Mouse (Mus musculus) hindbrain, embryonic 15.5 days (tissue): ENCODE data around the gene Pde4d. TPM values are rescaled to one million over a fixed set of nuclear protein-coding genes. Genes with fewer than 3 reads are reported as not detected.

ENCODE experiments used
- ATAC-seq: fragments of 200-750 bp; cut with Nextera tagmentation; 2 replicates; pipeline ENCODE4 v1.8.0; 2017; ENCODE audit warnings: low read depth, moderate number of reproducible peaks, moderate TSS enrichment; ENCODE audit not compliant: low FRiP score
- H3K27ac ChIP-seq: fragments of 300-500 bp; sonication (generic); replicated peaks from 2 replicates; pipeline ENCODE4 v1.5.1; 2015; ENCODE audit warnings: mild to moderate bottlenecking, inconsistent platforms
- H3K27me3 ChIP-seq: fragments of 300-500 bp; sonication (generic); 2 replicates; pipeline ENCODE4 v1.6.1; 2015; ENCODE audit warnings: control low read depth, inconsistent platforms
- H3K36me3 ChIP-seq: fragments of 300-500 bp; sonication (generic); 2 replicates; pipeline ENCODE4 v1.6.1; 2015; ENCODE audit warnings: control low read depth, inconsistent platforms
- H3K4me1 ChIP-seq: fragments of 300-500 bp; sonication (generic); replicated peaks from 2 replicates; pipeline ENCODE4 v1.6.1; 2015; ENCODE audit warnings: control low read depth, inconsistent platforms
- H3K4me2 ChIP-seq: fragments of 300-500 bp; sonication (generic); 2 replicates; pipeline ENCODE4 v1.6.1; 2015; ENCODE audit warnings: moderate library complexity, mild to moderate bottlenecking, inconsistent platforms
- H3K4me3 ChIP-seq: fragments of 300-500 bp; sonication (generic); 2 replicates; pipeline ENCODE4 v1.5.1; 2015; ENCODE audit warnings: mild to moderate bottlenecking, inconsistent platforms
- H3K9ac ChIP-seq: fragments of 300-500 bp; sonication (generic); 2 replicates; pipeline ENCODE4 v1.6.1; 2015; ENCODE audit warnings: inconsistent platforms
- H3K9me3 ChIP-seq: fragments of 300-500 bp; sonication (generic); 2 replicates; pipeline ENCODE4 v1.6.1; 2016; ENCODE audit warnings: control low read depth, inconsistent platforms
- WGBS: fragments of 180-500 bp; shearing (Covaris S2); methylation state at CpG from one replicate; pipeline ENCODE4 v1.1.7; 2015; 5-methylcytosine and 5-hydroxymethylcytosine counted together
- polyA plus RNA-seq: library from polyadenylated mRNA; unstranded; fragments of >200 nt; fragmentation: Nextera tagmentation; extraction: Ambion mirVana; gene quantifications from 2 replicates; pipeline ENCODE4 v1.2.1, GENCODE M21; 2015

Pde4d gene
- polyA plus RNA-seq, 1 experiment from 2014 or later, result 19.4 TPM

GRCm38 (mm10) chr13:108497768-108498167 lies 48.0 kb downstream of the Pde4d start:
- no peak for ATAC-seq
- Histone ChIP-seq H3K27me3 (no peaks in the 10 kb centered on the region), H3K27ac (no peak overlapping the region), H3K9ac (no peak overlapping the region), H3K36me3 (no peaks in the 10 kb centered on the region), H3K4me1 (0 out of 2 replicates have a peak, but pooled peaks cover 3% of the 10 kb centered on the region), H3K9me3 (no peaks in the 10 kb centered on the region), H3K4me3 (no peak overlapping the region), H3K4me2 (no peak overlapping the region)
- 82% methylated on average over 8 of the region's 8 CpGs for WGBS

GRCm38 (mm10) chr13:108498247-108498743 lies 48.5 kb downstream of the Pde4d start:
- no peaks in the 10 kb centered on the region for H3K36me3 ChIP-seq
- H3K27me3 ChIP-seq, result no peaks in the 10 kb centered on the region
- H3K4me1 ChIP-seq, result 0 out of 2 replicates have a peak, but pooled peaks cover 3% of the 10 kb centered on the region
- no peaks in the 10 kb centered on the region for H3K9me3 ChIP-seq
- H3K4me2 ChIP-seq, result peak overlapping the region; percentile 27
- H3K27ac ChIP-seq, result no peak overlapping the region
- ATAC-seq, result 0 out of 2 replicates have a peak, but pooled peaks have one; percentile 48
- WGBS, result 72% methylated on average over 9 of the region's 9 CpGs
- H3K4me3 ChIP-seq, result no peak overlapping the region
- no peak overlapping the region for H3K9ac ChIP-seq

GRCm38 (mm10) chr13:108498773-108499313 lies 49.1 kb downstream of the Pde4d start:
- Histone ChIP-seq H3K4me3 (0 out of 2 replicates have a peak overlapping the region, but pooled peaks have one; percentile 3), H3K27ac (0 out of 2 replicates have a peak overlapping the region, but pooled peaks have one; percentile 20), H3K9ac (no peak overlapping the region), H3K4me2 (peak overlapping the region; percentile 27), H3K4me1 (0 out of 2 replicates have a peak, but pooled peaks cover 3% of the 10 kb centered on the region), H3K27me3 (no peaks in the 10 kb centered on the region), H3K9me3 (no peaks in the 10 kb centered on the region), H3K36me3 (no peaks in the 10 kb centered on the region)
- 66% methylated on average over 9 of the region's 9 CpGs for WGBS
- ATAC-seq, result no peak

GRCm38 (mm10) chr13:108501386-108501785 lies 51.6 kb downstream of the Pde4d start:
- H3K4me3 ChIP-seq, result no peak overlapping the region

GRCm38 (mm10) chr13:108524548-108524947 lies 74.8 kb downstream of the Pde4d start:
- WGBS, result 65% methylated on average over 4 of the region's 4 CpGs
- Histone ChIP-seq H3K27ac (no peak overlapping the region), H3K4me3 (no peak overlapping the region)

More at GRCm38 (mm10) chr13:108501386-108501785, 51.6 kb downstream of the Pde4d start:
- no peak overlapping the region for H3K9ac ChIP-seq
- H3K27me3 ChIP-seq, result no peaks in the 10 kb centered on the region
- no peak for ATAC-seq
- H3K9me3 ChIP-seq, result no peaks in the 10 kb centered on the region
- H3K4me2 ChIP-seq, result no peak overlapping the region
- WGBS, result 64% methylated on average over 1 of the region's 1 CpGs
- H3K4me1 ChIP-seq, result 0 out of 2 replicates have a peak, but pooled peaks cover 3% of the 10 kb centered on the region
- no peak overlapping the region for H3K27ac ChIP-seq
- H3K36me3 ChIP-seq, result no peaks in the 10 kb centered on the region

GRCm38 (mm10) chr13:108524969-108525368 lies 75.2 kb downstream of the Pde4d start:
- no peaks in the 10 kb centered on the region for H3K36me3 ChIP-seq
- no peak overlapping the region for H3K27ac ChIP-seq
- WGBS, result 80% methylated on average over 6 of the region's 6 CpGs

More at GRCm38 (mm10) chr13:108524548-108524947, 74.8 kb downstream of the Pde4d start:
- no peaks in the 10 kb centered on the region for H3K9me3 ChIP-seq
- no peak for ATAC-seq
- H3K4me1 ChIP-seq, result peaks cover 3% of the 10 kb centered on the region; the same call in 1 of the 2 replicates
- no peak overlapping the region for H3K4me2 ChIP-seq
- H3K36me3 ChIP-seq, result no peaks in the 10 kb centered on the region
- H3K9ac ChIP-seq, result no peak overlapping the region
- no peaks in the 10 kb centered on the region for H3K27me3 ChIP-seq

GRCm38 (mm10) chr13:108526258-108527007 lies 76.7 kb downstream of the Pde4d start:
- 50% methylated on average over 13 of the region's 13 CpGs for WGBS

More at GRCm38 (mm10) chr13:108524969-108525368, 75.2 kb downstream of the Pde4d start:
- Histone ChIP-seq H3K4me2 (no peak overlapping the region), H3K9ac (no peak overlapping the region), H3K9me3 (no peaks in the 10 kb centered on the region), H3K4me1 (peaks cover 3% of the 10 kb centered on the region; the same call in 1 of the 2 replicates), H3K27me3 (no peaks in the 10 kb centered on the region), H3K4me3 (no peak overlapping the region)
- no peak for ATAC-seq

GRCm38 (mm10) chr13:108527090-108527770 lies 77.5 kb downstream of the Pde4d start:
- no peaks in the 10 kb centered on the region for H3K9me3 ChIP-seq

More at GRCm38 (mm10) chr13:108526258-108527007, 76.7 kb downstream of the Pde4d start:
- Histone ChIP-seq H3K4me1 (peaks cover 3% of the 10 kb centered on the region; the same call in 1 of the 2 replicates), H3K27ac (no peak overlapping the region), H3K27me3 (no peaks in the 10 kb centered on the region), H3K9ac (no peak overlapping the region), H3K36me3 (no peaks in the 10 kb centered on the region), H3K9me3 (no peaks in the 10 kb centered on the region), H3K4me3 (no peak overlapping the region), H3K4me2 (no peak overlapping the region)
- ATAC-seq, result no peak

GRCm38 (mm10) chr13:108528343-108528742 lies 78.6 kb downstream of the Pde4d start:
- H3K36me3 ChIP-seq, result no peaks in the 10 kb centered on the region
- H3K9me3 ChIP-seq, result no peaks in the 10 kb centered on the region
- H3K27ac ChIP-seq, result no peak overlapping the region
- 91% methylated on average over 1 of the region's 1 CpGs for WGBS
- ATAC-seq, result no peak
- H3K27me3 ChIP-seq, result no peaks in the 10 kb centered on the region
- no peak overlapping the region for H3K4me3 ChIP-seq
- no peak overlapping the region for H3K9ac ChIP-seq
- H3K4me2 ChIP-seq, result no peak overlapping the region
- peaks cover 3% of the 10 kb centered on the region; the same call in 1 of the 2 replicates for H3K4me1 ChIP-seq

More at GRCm38 (mm10) chr13:108527090-108527770, 77.5 kb downstream of the Pde4d start:
- no peak for ATAC-seq
- no peaks in the 10 kb centered on the region for H3K36me3 ChIP-seq
- WGBS, result 88% methylated on average over 7 of the region's 7 CpGs
- H3K4me2 ChIP-seq, result no peak overlapping the region
- H3K4me3 ChIP-seq, result no peak overlapping the region
- no peak overlapping the region for H3K27ac ChIP-seq
- H3K9ac ChIP-seq, result no peak overlapping the region
- peaks cover 3% of the 10 kb centered on the region; the same call in 1 of the 2 replicates for H3K4me1 ChIP-seq
- H3K27me3 ChIP-seq, result no peaks in the 10 kb centered on the region

- H3K27me3 ChIP-seq, result no peaks in the 10 kb centered on the region; the same call in 1 of the 2 replicates
- H3K9me3 ChIP-seq, result no peaks in the 10 kb centered on the region
- no peaks in the 10 kb centered on the region for H3K36me3 ChIP-seq
- H3K9ac ChIP-seq, result no peak overlapping the region
- WGBS, result 100% methylated on average over 1 of the region's 1 CpGs
- ATAC-seq, result no peak
- no peak overlapping the region for H3K4me3 ChIP-seq
- no peaks in the 10 kb centered on the region for H3K4me1 ChIP-seq
- H3K27ac ChIP-seq, result no peak overlapping the region
- H3K4me2 ChIP-seq, result no peak overlapping the region
These were observed 83.1 kb downstream of the Pde4d start for GRCm38 (mm10) chr13:108532875-108533274.

- H3K9me3 ChIP-seq, result no peaks in the 10 kb centered on the region
- no peak overlapping the region for H3K27ac ChIP-seq
- no peaks in the 10 kb centered on the region; the same call in 1 of the 2 replicates for H3K27me3 ChIP-seq
- no peak for ATAC-seq
- H3K4me1 ChIP-seq, result no peaks in the 10 kb centered on the region
- no peak overlapping the region for H3K9ac ChIP-seq
- no peaks in the 10 kb centered on the region for H3K36me3 ChIP-seq
- 66% methylated on average over 4 of the region's 4 CpGs for WGBS
- no peak overlapping the region for H3K4me3 ChIP-seq
- H3K4me2 ChIP-seq, result no peak overlapping the region
These were observed 86.7 kb downstream of the Pde4d start for GRCm38 (mm10) chr13:108536436-108536835.
